Mouse (Mus musculus) C2C12 (cell line): ENCODE measurements around the gene Capza1.

Source experiments
- CTCF ChIP-seq: IDR thresholded peaks from one replicate; pipeline ENCODE4 v1.5.1; 2011; ENCODE audit not compliant: control insufficient read depth, insufficient read depth, insufficient read length
- MAX ChIP-seq: IDR thresholded peaks from one replicate; pipeline ENCODE4 v1.6.1; 2011; ENCODE audit warnings: mild to moderate bottlenecking, control low read depth

- TF ChIP-seq MAX (no peak), CTCF (no peak)
Measured at GRCm38 (mm10) chr3:104822413-104822812, 41.9 kb downstream of the Capza1 start.
